Mouse (Mus musculus): ENCODE measurements around the gene Gpr55. TPM values are rescaled to one million over a fixed set of nuclear protein-coding genes. Genes with fewer than 3 reads are reported as not detected.

Gpr55 gene
- total RNA-seq, 1 experiment from 2014 or later = 4.7 TPM

DNA sequence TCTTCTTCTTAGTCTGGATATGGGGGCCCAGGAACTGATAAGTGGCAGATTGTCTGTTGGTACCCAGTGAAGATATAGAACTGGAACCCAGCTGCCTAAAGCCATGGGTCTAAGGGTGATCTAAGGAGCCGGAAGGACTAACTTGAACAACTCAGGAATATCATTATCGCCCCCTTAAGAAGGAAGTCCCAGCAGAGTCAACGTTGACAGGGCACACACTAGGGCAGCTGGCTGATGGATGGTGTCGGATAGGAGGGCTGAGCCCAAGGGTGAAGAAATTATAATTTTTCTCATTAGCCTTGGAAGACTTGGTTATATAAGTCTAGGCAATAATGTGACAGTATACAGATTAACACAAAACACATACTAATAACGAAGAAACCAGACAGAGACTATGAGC is 64.7 kb downstream of the Gpr55 start:
- ATAC-seq (replicated peaks; ENCODE audit: insufficient number of reproducible peaks, low FRiP score, low TSS enrichment, poor library complexity, severe bottlenecking) = no peak

DNA sequence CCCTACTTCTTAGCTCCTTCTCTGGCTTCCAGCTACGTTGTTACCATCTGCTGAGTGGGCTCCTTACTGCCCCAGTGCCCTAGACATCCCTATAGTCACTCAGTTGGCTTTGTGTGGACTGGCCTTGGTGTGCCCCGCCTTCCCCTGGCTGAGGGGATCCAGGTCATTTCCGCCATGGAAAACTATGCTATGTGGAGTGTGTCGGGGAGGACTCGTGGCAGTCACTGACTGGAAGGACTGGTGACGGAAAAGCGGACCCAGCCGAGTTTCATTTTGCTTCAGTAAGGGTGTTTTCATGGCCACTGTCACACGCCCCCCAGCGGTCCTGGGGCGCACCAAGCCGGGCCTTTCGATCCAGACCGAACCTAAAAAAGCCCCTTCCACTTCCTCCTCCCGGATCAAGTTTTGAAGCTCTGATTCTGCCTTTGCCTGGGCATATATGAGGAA is 65.4 kb downstream of the Gpr55 start:
- peak; percentile 75 for ATAC-seq (replicated peaks; ENCODE audit: insufficient number of reproducible peaks, low FRiP score, low TSS enrichment, poor library complexity, severe bottlenecking)

DNA sequence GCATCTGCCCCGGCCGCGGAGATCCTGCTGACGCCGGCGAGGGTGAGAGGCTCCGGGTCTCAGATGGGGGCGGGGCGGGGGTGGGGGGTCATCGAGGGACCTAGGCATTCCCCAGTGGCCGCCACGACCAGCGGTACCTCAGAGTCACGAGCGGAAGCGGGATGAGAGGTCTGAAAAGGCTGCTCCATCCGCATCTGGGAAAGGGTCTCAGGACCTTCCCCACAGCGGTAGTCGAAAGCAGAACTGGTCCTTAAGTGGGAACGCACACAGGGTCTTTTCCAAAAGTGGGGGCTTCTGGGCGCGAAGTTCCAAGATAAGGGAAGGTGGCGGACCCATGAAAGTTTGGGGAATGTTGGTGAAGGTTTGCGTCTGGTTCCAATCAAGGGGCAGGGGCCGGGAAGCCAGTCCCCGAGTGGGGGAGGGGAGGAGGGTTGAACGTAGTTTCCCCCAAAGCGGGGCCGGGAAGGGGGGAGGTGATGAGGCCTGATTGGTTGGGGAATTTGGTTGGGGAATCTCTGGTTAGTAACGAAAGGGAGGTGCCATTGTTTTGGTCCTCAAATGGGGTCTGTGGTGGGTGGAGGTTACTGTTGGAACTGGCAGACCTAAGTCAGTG is 66.0 kb downstream of the Gpr55 start:
- peak; percentile 6; the same call in 1 of the 2 replicates for ATAC-seq (replicated peaks; ENCODE audit: insufficient number of reproducible peaks, low FRiP score, low TSS enrichment, poor library complexity, severe bottlenecking)

DNA sequence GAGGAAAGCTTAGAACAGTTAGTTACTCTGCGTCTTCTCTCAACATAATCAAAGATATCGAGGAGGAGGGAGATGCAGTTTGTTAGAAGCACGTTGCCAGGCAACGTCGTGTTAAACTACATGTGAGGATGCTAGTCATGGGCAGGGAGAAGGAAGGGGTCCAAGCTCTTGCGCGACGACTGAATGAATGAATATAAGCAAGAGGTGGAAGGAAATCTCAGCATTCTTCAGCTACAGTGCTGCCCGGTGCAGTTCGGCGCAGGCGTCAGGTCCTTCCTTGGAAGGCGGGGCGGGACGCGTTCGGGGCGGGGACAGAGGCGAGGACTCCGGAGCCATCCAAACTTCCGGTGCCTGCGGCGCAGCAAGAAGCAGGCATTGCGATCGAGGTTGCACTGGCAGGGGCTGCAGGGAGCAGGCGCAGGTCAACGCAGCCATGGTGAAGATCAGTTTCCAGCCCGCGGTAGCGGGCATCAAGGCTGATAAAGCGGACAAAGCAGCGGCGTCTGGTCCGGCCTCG is 66.5 kb downstream of the Gpr55 start, which contains the start of gene Itm2c:
Gene Itm2c (plus strand): TSS at position 51 of the 517 bp plus-strand sequence.
- ATAC-seq (replicated peaks; ENCODE audit: insufficient number of reproducible peaks, low FRiP score, low TSS enrichment, poor library complexity, severe bottlenecking) = peak; percentile 45; the same call in 1 of the 2 replicates

Other genes with a start within 250 kb of the Gpr55 start
- gene A630001G21Rik, start 182.4 kb downstream of the Gpr55 start, total RNA-seq (2017) = 106 to 140 TPM (median 120 TPM) in 3 replicates
- 211 to 234 TPM (median 220 TPM) in 3 replicates for gene Cab39, start 167.6 kb downstream of the Gpr55 start, total RNA-seq (2017)
- gene Itm2c, start 66.7 kb downstream of the Gpr55 start, total RNA-seq (2017) = 94.7 to 124 TPM (median 121 TPM) in 3 replicates
- not detected in 3 replicates for gene 4933407L21Rik, start 32.5 kb downstream of the Gpr55 start, total RNA-seq (2017)
- gene Spata3, start 55.8 kb upstream of the Gpr55 start, total RNA-seq (2017) = not detected in 3 replicates
- gene 2810459M11Rik, start 84.9 kb upstream of the Gpr55 start, total RNA-seq (2017) = 0.21 TPM in 1 of 3 replicates, not detected in the others
- gene Psmd1, start 103.4 kb upstream of the Gpr55 start, total RNA-seq (2017) = 67.2 to 76.2 TPM (median 72.3 TPM) in 3 replicates
- not detected in 3 replicates for gene Htr2b, start 151.0 kb upstream of the Gpr55 start, total RNA-seq (2017)
- 1.1 to 17.3 TPM in 2 of 3 replicates, not detected in the other for gene Gm21972, start 172.6 kb upstream of the Gpr55 start, total RNA-seq (2017)
- gene Armc9, start 193.8 kb upstream of the Gpr55 start, total RNA-seq (2017) = 1.3 to 5.3 TPM (median 3.6 TPM) in 3 replicates

Data from monocyte, adult 5-6 weeks (primary cell).